Mouse (Mus musculus) midbrain, embryonic 10.5 days (tissue): ENCODE measurements around the gene 1810010H24Rik. TPM values are rescaled to one million over a fixed set of nuclear protein-coding genes. Genes with fewer than 3 reads are reported as not detected.
"Not testable (repeated sequence)": the region's sequence is repeated elsewhere in the genome, so short reads cannot be mapped to it uniquely, and the experiment has no call there.

Experiments used
- DNase-seq: peaks from one replicate; pipeline ENCODE4 v3.0.0-alpha.2; 2017; ENCODE audit warnings: low spot score
- H3K27ac ChIP-seq: fragments of 300-500 bp; sonication (generic); replicated peaks from 2 replicates; pipeline ENCODE4 v1.5.1; 2016; ENCODE audit warnings: mild to moderate bottlenecking
- H3K27me3 ChIP-seq: fragments of 300-500 bp; sonication (generic); 2 replicates; pipeline ENCODE4 v1.6.1; 2016; ENCODE audit warnings: low read depth, mild to moderate bottlenecking; ENCODE audit not compliant: poor library complexity, severe bottlenecking
- H3K36me3 ChIP-seq: fragments of 300-500 bp; sonication (generic); 2 replicates; pipeline ENCODE4 v1.6.1; 2016; ENCODE audit warnings: mild to moderate bottlenecking, moderate library complexity
- H3K4me1 ChIP-seq: fragments of 300-500 bp; sonication (generic); 2 replicates; pipeline ENCODE4 v1.6.1; 2016
- H3K4me3 ChIP-seq: fragments of 300-500 bp; sonication (generic); 2 replicates; pipeline ENCODE4 v1.5.1; 2016; ENCODE audit warnings: mild to moderate bottlenecking, moderate library complexity
- H3K9me3 ChIP-seq: fragments of 300-500 bp; sonication (generic); replicated peaks from 2 replicates; pipeline ENCODE4 v1.6.1; 2016; ENCODE audit warnings: mild to moderate bottlenecking
- WGBS: fragments of 180-500 bp; shearing (Covaris S2); methylation state at CpG from one replicate; pipeline ENCODE4 v1.1.7; 2016; 5-methylcytosine and 5-hydroxymethylcytosine counted together
- polyA plus RNA-seq: library from polyadenylated mRNA; unstranded; fragments of >200 nt; fragmentation: Nextera tagmentation; extraction: Ambion mirVana; gene quantifications from 2 replicates; pipeline ENCODE4 v1.2.1, GENCODE M21; 2016

Gene 1810010H24Rik
- polyA plus RNA-seq, 1 experiment from 2014 or later: 2.0 TPM

DNA sequence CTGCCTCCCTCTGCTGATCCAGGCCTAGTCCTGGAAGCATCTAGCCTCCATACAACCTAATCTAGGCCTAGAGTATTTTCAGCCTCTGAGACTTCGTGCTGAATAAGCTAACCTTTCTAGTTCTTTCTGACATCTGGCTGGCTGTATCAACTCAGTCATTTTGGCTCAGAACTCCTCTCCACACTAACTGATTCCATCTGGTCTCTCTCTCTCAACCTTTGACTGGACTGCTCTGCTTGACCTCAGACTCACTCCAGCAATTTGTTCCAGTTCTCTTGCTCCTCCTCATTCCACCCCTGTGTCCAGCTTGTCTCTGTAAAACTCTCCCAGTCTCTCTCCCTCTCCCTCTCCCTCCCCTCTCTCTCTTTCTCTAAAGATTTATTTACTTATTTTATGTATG, 8.6 kb upstream of the 1810010H24Rik start:
- Histone ChIP-seq H3K27me3 (no peaks in the 10 kb centered on the region), H3K9me3 (no peaks in the 10 kb centered on the region), H3K4me3 (no peak overlapping the region), H3K4me1 (peaks cover 10% of the 10 kb centered on the region), H3K36me3 (no peaks in the 10 kb centered on the region), H3K27ac (no peak overlapping the region)
- DNase-seq: no peak
- WGBS: 66% methylated on average over 1 of the region's 1 CpGs

DNA sequence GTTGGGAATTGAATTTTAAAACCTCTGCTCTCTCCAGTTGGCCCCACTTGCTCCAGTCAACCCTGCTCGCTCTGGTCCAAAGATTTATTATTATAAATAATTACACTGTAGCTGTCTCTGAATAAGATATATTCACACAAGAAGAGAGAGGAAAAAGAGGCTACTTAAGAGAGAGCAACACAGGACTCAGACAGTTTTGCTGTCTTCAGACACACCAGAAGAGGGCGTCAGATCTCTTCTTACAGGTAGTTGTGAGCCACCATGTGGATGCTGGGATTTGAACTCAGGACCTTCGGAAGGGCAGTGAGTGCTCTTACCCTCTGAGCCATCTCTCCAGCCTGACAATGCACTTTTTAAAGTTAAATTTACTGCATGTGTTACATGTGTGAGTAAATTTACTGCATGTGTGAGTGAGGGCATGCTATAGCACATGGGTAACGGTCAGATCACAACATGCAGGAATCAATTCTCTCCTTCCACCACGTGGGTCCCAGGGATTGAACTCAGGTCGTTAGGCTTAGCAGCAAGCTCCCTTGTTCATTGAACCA, 8.1 kb upstream of the 1810010H24Rik start:
- DNase-seq: no peak
- no peaks in the 10 kb centered on the region for H3K9me3 ChIP-seq
- WGBS: 62% methylated on average over 6 of the region's 6 CpGs
- no peak overlapping the region for H3K27ac ChIP-seq
- H3K4me3 ChIP-seq: no peak overlapping the region
- H3K27me3 ChIP-seq: no peaks in the 10 kb centered on the region
- H3K4me1 ChIP-seq: peaks cover 7% of the 10 kb centered on the region
- no peaks in the 10 kb centered on the region for H3K36me3 ChIP-seq

DNA sequence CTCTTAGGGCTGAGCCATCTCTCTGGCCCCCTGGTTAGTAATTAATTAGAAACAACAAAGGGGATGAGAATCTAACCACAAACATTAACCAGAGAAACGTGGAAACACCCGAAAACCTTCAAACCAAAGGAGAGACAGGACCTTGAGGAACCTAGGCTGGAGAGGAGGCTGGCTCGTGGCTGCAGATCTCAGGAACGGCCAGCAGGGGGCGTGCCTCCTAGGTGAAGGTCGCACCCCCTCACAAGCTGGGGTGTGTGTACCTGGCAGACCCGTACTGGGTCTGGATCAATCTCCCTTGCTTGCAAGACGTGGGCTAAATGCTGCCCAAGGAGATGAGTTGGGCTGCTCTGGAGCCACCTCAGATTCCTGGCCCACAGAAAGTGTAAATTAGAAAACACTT, 6.9 kb upstream of the 1810010H24Rik start:
- WGBS: 35% methylated on average over 8 of the region's 8 CpGs
- no peak for DNase-seq
- no peak overlapping the region for H3K4me3 ChIP-seq
- no peak overlapping the region for H3K27ac ChIP-seq
- H3K36me3 ChIP-seq: no peaks in the 10 kb centered on the region
- H3K4me1 ChIP-seq: peaks cover 7% of the 10 kb centered on the region
- H3K27me3 ChIP-seq: no peaks in the 10 kb centered on the region
- H3K9me3 ChIP-seq: no peaks in the 10 kb centered on the region

DNA sequence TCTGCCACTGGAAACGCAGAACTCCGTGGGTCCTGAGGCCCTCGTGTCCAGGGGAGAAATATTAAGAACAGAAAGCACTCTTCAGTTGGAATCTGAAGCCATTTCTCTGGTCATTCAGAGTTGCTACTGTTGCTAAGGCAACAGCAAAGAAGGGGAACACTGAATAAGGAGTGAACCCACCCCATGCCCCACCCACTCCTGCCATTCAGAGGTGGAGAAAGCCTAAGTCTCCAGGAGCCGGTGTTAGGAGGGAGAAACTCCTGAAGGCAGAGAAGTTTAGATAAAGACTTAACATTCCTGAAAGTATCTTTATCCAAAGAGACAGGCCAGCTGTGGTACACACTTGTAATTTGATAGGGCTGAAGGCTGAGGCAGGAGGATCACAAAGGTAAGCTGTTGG, 6.2 kb upstream of the 1810010H24Rik start:
- H3K36me3 ChIP-seq: no peaks in the 10 kb centered on the region
- H3K27ac ChIP-seq: no peak overlapping the region
- no peak for DNase-seq
- no peak overlapping the region for H3K4me3 ChIP-seq
- peaks cover 12% of the 10 kb centered on the region for H3K4me1 ChIP-seq
- peaks cover 6% of the 10 kb centered on the region for H3K27me3 ChIP-seq
- no peaks in the 10 kb centered on the region for H3K9me3 ChIP-seq
- 59% methylated on average over 4 of the region's 4 CpGs for WGBS

DNA sequence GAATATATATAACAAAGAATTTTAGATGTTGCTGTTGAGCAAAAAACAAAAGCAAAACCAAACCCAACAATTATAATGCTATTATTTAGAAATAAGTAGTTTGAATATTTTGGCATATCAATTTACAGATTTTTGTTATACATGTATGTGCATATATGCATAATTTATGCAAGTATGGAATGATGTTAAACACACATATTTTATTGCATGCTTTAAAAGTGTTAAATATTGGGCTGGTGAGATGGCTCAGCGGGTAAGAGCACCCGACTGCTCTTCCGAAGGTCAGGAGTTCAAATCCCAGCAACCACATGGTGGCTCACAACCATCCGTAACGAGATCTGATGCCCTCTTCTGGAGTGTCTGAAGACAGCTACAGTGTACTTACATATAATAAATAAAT, 5.8 kb upstream of the 1810010H24Rik start:
- not testable (repeated sequence) for H3K9me3 ChIP-seq, H3K4me3 ChIP-seq, DNase-seq, H3K27ac ChIP-seq, H3K36me3 ChIP-seq
- peaks cover 10% of the 10 kb centered on the region for H3K27me3 ChIP-seq
- WGBS: 98% methylated on average over 5 of the region's 5 CpGs
- H3K4me1 ChIP-seq: peaks cover 16% of the 10 kb centered on the region

DNA sequence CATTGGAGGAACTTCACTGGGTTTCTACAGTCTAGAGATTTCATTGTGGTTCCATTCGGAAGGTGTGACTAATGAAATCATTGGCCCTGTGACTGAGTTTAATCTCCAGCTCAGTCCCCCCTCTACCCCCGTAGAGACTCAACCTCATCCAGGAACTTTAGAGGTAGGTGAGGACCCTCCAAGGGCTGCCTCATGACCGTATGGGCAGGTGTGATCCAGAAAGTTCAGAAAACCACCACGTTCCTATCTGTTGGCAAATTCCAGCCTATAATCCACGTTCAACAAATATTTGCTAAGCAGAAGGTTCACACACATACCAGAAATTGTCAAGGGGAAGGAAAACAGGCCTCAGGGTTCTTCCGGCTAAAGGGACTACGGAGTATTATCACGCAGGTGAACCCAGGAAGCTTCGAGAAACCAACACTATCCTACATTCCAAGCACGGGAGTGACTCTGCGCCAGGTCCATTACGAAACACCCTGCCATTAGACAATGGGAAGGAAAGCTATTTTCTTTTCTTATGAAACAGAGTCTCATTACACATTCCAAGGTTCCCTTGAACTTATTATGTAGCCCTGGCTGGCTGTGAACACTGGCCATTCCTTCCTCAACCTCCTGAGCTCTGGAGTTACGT, 3.3 kb upstream of the 1810010H24Rik start:
- Histone ChIP-seq H3K4me3 (no peak overlapping the region), H3K27ac (no peak overlapping the region), H3K27me3 (peaks cover 34% of the 10 kb centered on the region), H3K9me3 (no peaks in the 10 kb centered on the region), H3K36me3 (no peaks in the 10 kb centered on the region), H3K4me1 (peaks cover 38% of the 10 kb centered on the region)
- WGBS: 91% methylated on average over 13 of the region's 13 CpGs
- no peak for DNase-seq

DNA sequence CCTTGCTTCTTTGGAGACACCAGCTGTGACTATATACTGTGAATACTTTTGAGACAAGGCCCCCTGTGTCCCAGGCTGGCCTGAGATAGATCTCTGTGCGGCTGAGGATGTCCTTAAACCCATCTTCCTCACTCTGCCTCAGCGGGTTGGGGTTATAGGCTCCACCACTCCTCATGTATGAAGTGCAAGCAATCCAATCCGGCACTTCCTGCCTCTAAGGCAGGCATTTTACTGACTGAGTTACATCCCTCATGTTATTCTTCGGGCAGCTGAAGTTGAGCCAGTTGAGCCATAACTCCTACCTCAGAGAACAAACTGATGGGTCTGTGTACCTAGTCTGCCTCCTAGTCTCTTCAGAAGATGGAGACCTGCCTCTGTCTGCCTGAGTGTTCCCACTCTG, 1.1 kb upstream of the 1810010H24Rik start:
- Histone ChIP-seq H3K9me3 (no peaks in the 10 kb centered on the region), H3K36me3 (no peaks in the 10 kb centered on the region), H3K4me1 (peaks cover 51% of the 10 kb centered on the region), H3K27me3 (peaks cover 45% of the 10 kb centered on the region), H3K27ac (no peak overlapping the region), H3K4me3 (peak overlapping the region; percentile 66; the same call in 1 of the 2 replicates)
- DNase-seq: no peak
- WGBS: 64% methylated on average over 4 of the region's 4 CpGs

DNA sequence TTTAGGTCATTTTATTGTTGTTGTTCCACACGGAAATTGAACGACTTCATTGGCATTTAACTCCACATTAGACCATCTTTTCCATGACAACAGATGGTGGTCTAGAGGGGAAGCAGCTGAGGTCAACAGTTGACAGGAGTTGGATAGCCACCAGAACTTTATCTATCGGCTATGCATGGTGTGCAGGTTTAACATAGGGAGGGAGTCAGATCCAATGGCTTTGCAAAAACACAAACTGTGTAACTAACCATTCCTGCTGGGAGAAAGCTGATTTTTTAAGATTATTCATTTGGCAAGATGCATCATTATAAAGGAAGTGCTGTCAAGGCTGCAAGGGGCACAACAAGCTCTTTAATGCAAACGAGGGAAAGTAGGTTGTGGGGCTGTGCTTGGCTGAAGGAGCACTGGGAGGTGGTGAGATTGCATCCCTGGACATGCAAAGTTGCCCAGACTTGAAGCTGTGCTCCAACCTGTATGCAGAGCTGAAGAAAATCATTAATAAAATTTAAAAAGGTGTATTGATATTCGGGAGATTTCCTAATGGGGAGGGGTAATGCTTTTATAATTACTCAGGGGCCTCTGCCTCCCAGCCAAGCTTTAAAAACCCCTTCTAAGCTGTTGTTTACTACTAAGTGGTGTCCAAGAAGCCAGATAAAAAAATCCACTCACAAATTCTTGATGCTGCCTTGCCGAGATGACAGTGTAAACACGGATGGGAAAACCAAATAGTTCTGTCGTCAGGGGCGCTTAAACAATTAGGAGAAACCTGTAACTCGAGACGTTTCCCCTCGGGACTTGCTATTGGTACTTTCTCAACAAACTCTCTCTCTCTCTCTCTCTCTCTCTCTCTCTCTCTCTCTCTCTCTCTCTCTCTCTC, 1.3 kb downstream of the 1810010H24Rik start:
- no peak for DNase-seq
- H3K4me1 ChIP-seq: peaks cover 56% of the 10 kb centered on the region

DNA sequence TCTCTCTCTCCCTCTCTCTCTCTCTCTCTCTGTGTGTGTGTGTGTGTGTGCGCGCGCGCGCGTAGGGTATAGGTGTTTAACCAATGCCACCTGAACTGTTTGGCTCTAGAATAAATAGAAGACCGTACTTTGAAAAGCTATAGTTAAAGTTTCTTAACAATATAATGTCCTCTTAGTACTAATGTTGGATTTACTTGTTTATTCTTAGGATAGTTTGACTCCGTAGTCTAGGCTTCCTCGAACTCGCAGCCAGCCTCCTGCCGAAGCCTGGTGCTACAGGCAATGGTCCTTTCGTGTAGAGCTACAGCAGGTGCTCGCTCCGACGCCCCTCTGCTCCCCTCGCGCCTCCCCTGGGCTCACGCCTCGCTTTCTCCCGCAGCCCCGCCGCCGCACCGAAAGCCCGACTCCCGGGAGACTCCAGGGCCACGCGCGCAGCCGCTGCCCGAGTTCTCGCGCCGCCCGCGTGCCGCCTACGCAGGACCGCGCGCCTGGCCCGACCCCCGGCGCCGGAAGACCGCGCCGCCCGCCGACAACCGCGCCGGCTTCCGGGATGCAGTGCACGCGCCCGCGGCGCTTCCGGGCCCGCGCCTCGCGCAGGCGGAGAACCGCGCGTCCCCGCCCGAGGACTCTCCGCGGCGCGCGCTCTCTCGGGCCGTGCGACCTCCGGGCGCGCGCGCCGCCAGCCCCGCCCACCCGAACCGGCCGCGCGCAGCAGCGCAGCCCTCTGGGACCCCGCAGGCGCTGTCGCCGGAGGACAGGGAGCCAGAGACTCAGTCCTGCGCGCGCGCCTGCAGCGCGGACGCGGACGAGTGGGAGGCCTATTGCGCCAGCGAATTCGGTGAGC, 2.2 kb downstream of the 1810010H24Rik start:
- Histone ChIP-seq H3K4me3 (peak overlapping the region; percentile 74), H3K27me3 (peaks cover 54% of the 10 kb centered on the region), H3K9me3 (no peaks in the 10 kb centered on the region), H3K36me3 (no peaks in the 10 kb centered on the region), H3K27ac (peak overlapping the region; percentile 91), H3K4me1 (peaks cover 65% of the 10 kb centered on the region)
- under 1% methylated on average over 107 of the region's 107 CpGs for WGBS
- peak; percentile 87 for DNase-seq

More for the DNA sequence above, 1.3 kb downstream of the 1810010H24Rik start:
- Histone ChIP-seq H3K4me3 (peak overlapping the region; percentile 74), H3K36me3 (no peaks in the 10 kb centered on the region), H3K9me3 (no peaks in the 10 kb centered on the region), H3K27me3 (peaks cover 54% of the 10 kb centered on the region), H3K27ac (no peak overlapping the region)
- 13% methylated on average over 12 of the region's 12 CpGs for WGBS

DNA sequence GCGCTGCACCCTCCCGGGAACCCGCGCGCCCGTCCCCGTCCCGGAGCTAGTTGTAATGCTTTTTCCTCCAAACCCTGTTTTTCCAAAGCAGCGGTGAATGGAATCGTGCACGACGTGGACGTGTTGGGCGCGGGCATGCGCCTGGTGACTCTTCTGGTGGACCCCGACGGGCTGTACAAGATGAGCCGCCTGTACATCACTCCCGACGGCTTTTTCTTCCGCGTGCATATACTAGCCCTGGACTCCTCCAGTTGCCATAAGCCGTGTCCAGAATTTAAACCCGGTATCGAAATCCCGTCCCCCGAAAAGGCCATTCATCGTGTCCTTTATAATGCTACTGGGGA, 2.8 kb downstream of the 1810010H24Rik start:
- WGBS: 5% methylated on average over 29 of the region's 29 CpGs
- H3K27me3 ChIP-seq: peaks cover 54% of the 10 kb centered on the region
- no peaks in the 10 kb centered on the region for H3K36me3 ChIP-seq
- H3K4me3 ChIP-seq: peak overlapping the region; percentile 74
- no peaks in the 10 kb centered on the region for H3K9me3 ChIP-seq
- no peak for DNase-seq
- H3K4me1 ChIP-seq: peaks cover 71% of the 10 kb centered on the region
- H3K27ac ChIP-seq: peak overlapping the region; percentile 91

DNA sequence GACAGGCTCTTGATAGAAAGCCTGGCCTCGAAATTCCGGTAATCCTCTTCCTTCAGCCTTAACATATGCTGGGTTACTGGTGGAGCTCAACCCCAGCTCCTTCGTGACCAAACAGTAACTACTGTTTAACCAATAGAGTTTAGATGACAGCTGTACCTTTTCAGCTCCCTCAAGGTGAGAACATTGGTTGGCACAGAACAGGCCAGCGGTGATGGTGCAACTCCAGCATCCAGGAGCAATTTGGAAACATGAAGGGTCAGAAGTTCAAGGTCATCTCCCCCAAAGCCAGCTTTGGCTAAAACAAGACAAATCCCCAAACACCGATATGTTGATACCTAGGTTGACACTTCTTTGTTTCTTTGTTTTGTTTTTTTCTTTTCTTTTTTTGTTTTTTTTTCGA, 3.3 kb downstream of the 1810010H24Rik start:
- no peaks in the 10 kb centered on the region for H3K9me3 ChIP-seq
- 72% methylated on average over 6 of the region's 6 CpGs for WGBS
- H3K4me3 ChIP-seq: peak overlapping the region; percentile 74
- peak overlapping the region; percentile 91; the same call in 1 of the 2 replicates for H3K27ac ChIP-seq
- H3K4me1 ChIP-seq: peaks cover 73% of the 10 kb centered on the region
- no peaks in the 10 kb centered on the region for H3K36me3 ChIP-seq
- no peak for DNase-seq
- H3K27me3 ChIP-seq: peaks cover 53% of the 10 kb centered on the region

DNA sequence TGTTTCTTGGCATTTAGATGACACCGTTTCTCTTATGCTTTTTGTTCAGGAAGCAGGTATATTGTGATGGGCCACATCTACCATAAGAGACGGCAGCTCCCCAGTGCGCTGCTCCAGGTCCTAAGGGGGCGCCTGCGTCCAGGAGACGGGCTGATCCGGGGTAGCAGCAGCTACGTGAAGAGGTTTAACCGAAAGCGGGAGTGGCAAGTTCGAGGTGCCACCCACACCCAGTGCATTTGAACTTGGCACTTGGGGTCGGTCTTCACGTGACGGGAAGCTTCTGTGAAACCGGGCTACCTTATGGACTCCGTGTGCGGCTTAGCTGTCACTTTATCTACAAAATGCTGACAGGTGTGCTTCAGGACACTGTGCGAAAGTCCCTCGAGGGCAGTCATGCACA, 4.1 kb downstream of the 1810010H24Rik start:
- 56% methylated on average over 19 of the region's 19 CpGs for WGBS
- H3K4me3 ChIP-seq: no peak overlapping the region
- no peak overlapping the region for H3K27ac ChIP-seq
- peaks cover 45% of the 10 kb centered on the region for H3K27me3 ChIP-seq
- DNase-seq: no peak
- no peaks in the 10 kb centered on the region for H3K9me3 ChIP-seq
- peaks cover 2% of the 10 kb centered on the region; the same call in 1 of the 2 replicates for H3K36me3 ChIP-seq
- peaks cover 66% of the 10 kb centered on the region for H3K4me1 ChIP-seq
